8 mouse cellular contexts compared by ENCODE assay signal in genomic region chr5:32416881-32417280, GRCm38 (mm10). TPM values are rescaled to one million over a fixed set of nuclear protein-coding genes. Genes with fewer than 3 reads are reported as not detected.
DNase-seq lines count a peak whose midpoint lies in the region; ATAC-seq lines count a peak whose summit lies in the region.

No protein-coding gene starts in this region.

- no peak for ATAC-seq in erythroblast, adult 5-6 weeks (replicated peaks; ENCODE audit: low FRiP score, poor library complexity, severe bottlenecking)

- DNase-seq in 3T3-L1 (ENCODE audit: low read depth, low spot score): peak; percentile 95
- DNase-seq in adrenal gland, adult 8-10 months: peak; percentile 51
- peak; percentile 77 for DNase-seq in heart, adult 8-10 months (ENCODE audit: low spot score)
- peak; percentile 85 for DNase-seq in kidney, postnatal 14 days
- no peak for DNase-seq in cerebellum, adult 11 months
- no peak for DNase-seq in retina, postnatal 1 day
- DNase-seq in frontal cortex, postnatal 25 days (ENCODE audit: low spot score in 2 of 2): no peak

RNA-seq across cellular contexts. Expression of gene Ppp1cb, which starts 41.8 kb away (rescaled TPM):
- 100 to 1,000 TPM; 307 to 478 (median 386) TPM for total RNA-seq in adrenal gland, adult 8-10 months (2022)
- total RNA-seq in heart, adult 8-10 months (2022): 100 to 1,000 TPM; 400 to 449 (median 432) TPM
- total RNA-seq in erythroblast, adult 5-6 weeks (2015; ENCODE audit: low replicate concordance): 473 and 522 TPM in 2 replicates
- 929 and 957 TPM in 2 replicates for total RNA-seq in erythroblast, adult 5-6 weeks (2017; ENCODE audit: low replicate concordance)

Comparison
In these comparisons a context has a peak if more than half of its experiments do, and no peak if none do; other contexts are left out.
1. DNase-seq: peak in 3T3-L1 (single experiment), adrenal gland, adult 8-10 months (single experiment), heart, adult 8-10 months (single experiment) and kidney, postnatal 14 days (single experiment); none in cerebellum, adult 11 months (single experiment), retina, postnatal 1 day (single experiment) and frontal cortex, postnatal 25 days (0 of 2).